Mouse (Mus musculus) ES-E14 (cell line): ENCODE data around the gene Tmem114.

Experiments
- CHD2 ChIP-seq: IDR thresholded peaks from 2 replicates; pipeline ENCODE4 v1.6.1; 2014; ENCODE audit warnings: mild to moderate bottlenecking, low read depth, low read length, inconsistent platforms
- HCFC1 ChIP-seq: IDR thresholded peaks from 2 replicates; pipeline ENCODE4 v1.6.1; 2012; ENCODE audit warnings: low read length, inconsistent platforms, borderline replicate concordance; ENCODE audit not compliant: insufficient read depth
- MAFK ChIP-seq: IDR thresholded peaks from 2 replicates; pipeline ENCODE4 v1.6.1; 2014; ENCODE audit warnings: mild to moderate bottlenecking, low read depth, low read length, inconsistent platforms; ENCODE audit not compliant: insufficient read depth
- ZC3H11A ChIP-seq: IDR thresholded peaks from 2 replicates; pipeline ENCODE4 v1.6.1; 2012; ENCODE audit warnings: low read depth, mild to moderate bottlenecking, inconsistent platforms, low read length, borderline replicate concordance
- ZNF384 ChIP-seq: IDR thresholded peaks from 2 replicates; pipeline ENCODE4 v1.6.1; 2012; ENCODE audit warnings: low read depth, low read length, inconsistent platforms

DNA sequence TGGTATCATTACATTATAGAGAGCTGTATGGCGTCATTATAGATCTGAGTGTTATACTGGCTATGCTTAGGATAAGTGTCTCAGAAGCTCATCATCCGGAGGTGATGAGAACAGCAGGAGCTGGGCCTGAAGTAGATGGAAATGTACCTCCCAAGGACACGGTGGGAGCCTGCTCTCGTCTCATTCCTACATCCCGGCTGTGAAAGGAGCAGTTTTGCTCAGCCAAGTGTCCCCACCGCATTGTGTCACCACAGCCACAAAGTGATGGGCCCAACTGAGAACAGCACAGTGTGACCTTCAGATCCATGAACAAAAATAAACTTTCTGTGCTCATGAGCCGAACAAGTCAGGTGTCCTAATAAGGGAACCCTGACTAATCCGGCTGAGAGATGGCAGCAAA is 8.9 kb downstream of the Tmem114 start:
- TF ChIP-seq CHD2 (no peak), ZNF384 (no peak), MAFK (no peak), HCFC1 (no peak), ZC3H11A (no peak)
